Mouse (Mus musculus): ENCODE data around the gene E430018J23Rik. TPM values are rescaled to one million over a fixed set of nuclear protein-coding genes. Genes with fewer than 3 reads are reported as not detected.
A peak's percentile ranks its signal among the peaks of the same experiment; 100 is the strongest.
"Not testable (repeated sequence)": the region's sequence is repeated elsewhere in the genome, so short reads cannot be mapped to it uniquely, and the experiment has no call there.

Gene E430018J23Rik
- 4.6 and 5.5 TPM in 2 replicates for polyA plus RNA-seq (2016; fragmentation: Nextera tagmentation; extraction: Ambion mirVana)

GRCm38 (mm10) chr7:127393157-127393943 lies at the start of gene E430018J23Rik:
Gene E430018J23Rik (minus strand): TSS chr7:127393629.
- Histone ChIP-seq H3K4me3 (peak within 1 kb of the TSS; percentile 80), H3K27me3 (replicated peaks; ENCODE audit: low read depth, poor library complexity, severe bottlenecking) (no peaks in the 10 kb centered on the region), H3K27ac (replicated peaks) (peak within 1 kb of the TSS; percentile 91), H3K36me3 (replicated peaks) (peaks cover 21% of the 10 kb centered on the region), H3K9me3 (no peaks in the 10 kb centered on the region), H3K4me1 (peaks cover 19% of the 10 kb centered on the region)
- 1% methylated on average over 45 of the region's 45 CpGs for WGBS
- peak; percentile 95 for DNase-seq (ENCODE audit: low spot score)

DNA sequence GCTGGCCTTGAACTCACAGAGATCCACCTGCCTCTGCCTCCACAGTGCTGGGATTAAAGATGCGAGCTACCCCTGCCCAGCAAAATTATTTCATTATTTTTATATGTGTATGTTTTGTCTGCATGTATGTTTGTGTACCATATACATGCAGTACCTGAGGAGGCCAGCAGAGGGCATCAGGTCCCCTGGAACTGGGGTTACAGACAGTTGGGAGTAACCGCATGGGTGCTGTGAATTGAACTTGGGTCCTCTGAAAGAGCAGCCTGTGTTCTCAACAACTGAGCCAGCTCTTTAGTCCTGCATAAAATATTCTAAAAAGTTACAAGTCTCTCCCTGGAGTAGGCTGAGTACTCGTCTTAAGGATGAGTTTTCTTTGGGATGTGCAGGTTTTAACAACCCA lies 44.3 kb upstream of the E430018J23Rik start:
- Histone ChIP-seq H3K4me1 (no peaks in the 10 kb centered on the region), H3K4me3 (no peak overlapping the region), H3K9me3 (peaks cover 13% of the 10 kb centered on the region), H3K36me3 (replicated peaks) (peaks cover 22% of the 10 kb centered on the region), H3K27me3 (replicated peaks; ENCODE audit: low read depth, poor library complexity, severe bottlenecking) (no peaks in the 10 kb centered on the region), H3K27ac (replicated peaks) (no peak overlapping the region)
- 83% methylated on average over 3 of the region's 3 CpGs for WGBS
- DNase-seq (ENCODE audit: low spot score): peak; percentile 20

- no peaks in the 10 kb centered on the region for H3K27me3 ChIP-seq (replicated peaks; ENCODE audit: low read depth, poor library complexity, severe bottlenecking)
- H3K27ac ChIP-seq (replicated peaks): no peak overlapping the region
- DNase-seq (ENCODE audit: low spot score): no peak
- peaks cover 13% of the 10 kb centered on the region for H3K9me3 ChIP-seq
- H3K4me3 ChIP-seq: no peak overlapping the region
- WGBS: 93% methylated on average over 4 of the region's 4 CpGs
- H3K36me3 ChIP-seq (replicated peaks): peaks cover 3% of the 10 kb centered on the region; the same call in 1 of the 2 replicates
- no peaks in the 10 kb centered on the region for H3K4me1 ChIP-seq
Observed at GRCm38 (mm10) chr7:127435206-127435605, 41.8 kb upstream of the E430018J23Rik start.

DNA sequence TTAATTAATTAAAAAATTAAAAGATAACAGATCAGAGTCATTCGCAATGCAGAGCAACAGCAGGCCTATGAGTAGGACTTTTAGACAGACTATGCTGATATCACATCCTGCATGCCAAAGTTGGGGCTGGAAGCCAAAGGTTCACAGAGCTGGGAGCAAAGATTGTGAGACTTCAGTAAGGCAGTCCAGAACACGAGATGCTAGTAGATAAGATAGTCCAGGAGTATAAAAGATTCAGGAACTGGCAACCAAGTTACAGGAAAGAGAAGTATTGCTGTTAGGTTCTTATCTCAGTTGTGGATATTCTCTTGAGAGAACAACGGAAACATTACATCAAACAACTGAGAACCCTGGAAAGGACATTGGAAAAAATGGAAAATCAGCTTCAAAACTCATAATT lies 32.9 kb upstream of the E430018J23Rik start:
- Histone ChIP-seq H3K9me3 (no peaks in the 10 kb centered on the region), H3K4me1 (peaks cover 9% of the 10 kb centered on the region), H3K27ac (replicated peaks) (no peak overlapping the region), H3K4me3 (no peak overlapping the region), H3K27me3 (replicated peaks; ENCODE audit: low read depth, poor library complexity, severe bottlenecking) (peaks cover 14% of the 10 kb centered on the region), H3K36me3 (replicated peaks) (no peaks in the 10 kb centered on the region)
- 72% methylated on average over 3 of the region's 3 CpGs for WGBS
- DNase-seq (ENCODE audit: low spot score): no peak

- Histone ChIP-seq H3K4me3 (no peak overlapping the region), H3K4me1 (peaks cover 14% of the 10 kb centered on the region), H3K9me3 (no peaks in the 10 kb centered on the region), H3K27me3 (replicated peaks; ENCODE audit: low read depth, poor library complexity, severe bottlenecking) (peaks cover 14% of the 10 kb centered on the region), H3K27ac (replicated peaks) (no peak overlapping the region), H3K36me3 (replicated peaks) (no peaks in the 10 kb centered on the region)
- 83% methylated on average over 2 of the region's 2 CpGs for WGBS
- DNase-seq (ENCODE audit: low spot score): no peak
Observed at GRCm38 (mm10) chr7:127425911-127426310, 32.5 kb upstream of the E430018J23Rik start.

DNA sequence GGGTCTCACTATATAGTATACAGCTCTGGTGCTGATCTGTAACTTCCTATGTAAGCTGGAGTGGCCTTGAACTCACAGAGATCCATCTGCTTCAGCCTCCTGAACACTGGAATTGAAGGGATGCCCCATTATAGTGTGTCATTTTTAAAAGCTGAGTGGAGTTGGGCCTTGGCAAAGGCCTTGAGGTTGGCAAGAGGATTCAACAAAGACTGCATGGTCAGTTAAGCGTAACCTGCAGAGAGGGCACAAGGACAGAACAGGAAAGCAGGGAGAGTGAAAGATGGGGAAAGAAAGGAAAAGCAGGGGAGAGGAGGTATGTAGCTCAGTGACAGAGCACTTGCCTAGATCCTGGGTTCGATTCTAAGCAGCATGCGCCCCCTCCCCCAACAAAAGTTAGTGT lies 31.9 kb upstream of the E430018J23Rik start:
- Histone ChIP-seq H3K36me3 (replicated peaks) (no peaks in the 10 kb centered on the region), H3K9me3 (no peaks in the 10 kb centered on the region), H3K4me3 (no peak overlapping the region), H3K27me3 (replicated peaks; ENCODE audit: low read depth, poor library complexity, severe bottlenecking) (peaks cover 14% of the 10 kb centered on the region), H3K4me1 (peaks cover 15% of the 10 kb centered on the region), H3K27ac (replicated peaks) (no peak overlapping the region)
- WGBS: 91% methylated on average over 3 of the region's 3 CpGs
- no peak for DNase-seq (ENCODE audit: low spot score)

DNA sequence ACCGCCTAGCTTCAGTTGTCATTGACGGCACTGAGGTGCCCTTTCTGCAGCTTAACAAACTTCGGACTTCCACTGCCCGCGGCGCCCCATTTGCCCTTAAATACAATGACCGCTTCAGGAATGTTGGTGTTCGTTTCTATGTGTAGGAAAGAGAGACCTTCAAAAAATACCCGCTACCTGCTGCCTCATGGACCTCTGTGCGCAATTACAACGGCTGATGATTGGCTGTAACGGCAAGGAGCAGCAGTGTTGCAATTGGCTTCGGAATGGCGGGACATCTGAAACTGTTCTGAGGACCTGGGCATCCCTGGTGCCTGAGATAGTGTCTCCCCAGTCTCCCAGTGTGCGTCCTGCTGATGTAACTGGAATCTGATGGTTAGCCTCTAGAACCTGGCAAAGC lies 28.8 kb upstream of the E430018J23Rik start:
- peaks cover 15% of the 10 kb centered on the region for H3K4me1 ChIP-seq
- WGBS: 2% methylated on average over 15 of the region's 15 CpGs
- H3K27me3 ChIP-seq (replicated peaks; ENCODE audit: low read depth, poor library complexity, severe bottlenecking): peaks cover 14% of the 10 kb centered on the region
- no peaks in the 10 kb centered on the region for H3K9me3 ChIP-seq
- DNase-seq (ENCODE audit: low spot score): no peak
- H3K27ac ChIP-seq (replicated peaks): peak overlapping the region; percentile 95
- H3K4me3 ChIP-seq: peak overlapping the region; percentile 90
- peaks cover 23% of the 10 kb centered on the region for H3K36me3 ChIP-seq (replicated peaks)

GRCm38 (mm10) chr7:127421388-127422191 lies 28.2 kb upstream of the E430018J23Rik start, which contains the start of gene Zfp688:
Gene Zfp688 (minus strand): TSS chr7:127422068.
- H3K4me3 ChIP-seq: peak within 1 kb of the TSS; percentile 90
- no peaks in the 10 kb centered on the region for H3K9me3 ChIP-seq
- H3K36me3 ChIP-seq (replicated peaks): peaks cover 27% of the 10 kb centered on the region
- peak; percentile 95 for DNase-seq (ENCODE audit: low spot score)
- H3K27ac ChIP-seq (replicated peaks): peak within 1 kb of the TSS; percentile 95
- peaks cover 14% of the 10 kb centered on the region for H3K27me3 ChIP-seq (replicated peaks; ENCODE audit: low read depth, poor library complexity, severe bottlenecking)
- H3K4me1 ChIP-seq: peaks cover 15% of the 10 kb centered on the region
- WGBS: 2% methylated on average over 48 of the region's 48 CpGs

GRCm38 (mm10) chr7:127411418-127411817 lies 18.0 kb upstream of the E430018J23Rik start:
- Histone ChIP-seq H3K36me3 (replicated peaks) (peaks cover 8% of the 10 kb centered on the region; the same call in 1 of the 2 replicates), H3K27me3 (replicated peaks; ENCODE audit: low read depth, poor library complexity, severe bottlenecking) (no peaks in the 10 kb centered on the region), H3K4me3 (no peak overlapping the region), H3K27ac (replicated peaks) (no peak overlapping the region), H3K9me3 (no peaks in the 10 kb centered on the region), H3K4me1 (peaks cover 5% of the 10 kb centered on the region)
- no peak for DNase-seq (ENCODE audit: low spot score)
- WGBS: 72% methylated on average over 2 of the region's 2 CpGs

GRCm38 (mm10) chr7:127406002-127406987 lies 12.9 kb upstream of the E430018J23Rik start, which contains the start of gene Zfp764:
Gene Zfp764 (minus strand): TSS chr7:127406822.
- 9% methylated on average over 40 of the region's 40 CpGs for WGBS
- H3K4me3 ChIP-seq: peak within 1 kb of the TSS; percentile 61
- H3K27ac ChIP-seq (replicated peaks): peak within 1 kb of the TSS; percentile 88
- H3K36me3 ChIP-seq (replicated peaks): peaks cover 13% of the 10 kb centered on the region
- not testable (repeated sequence) for H3K9me3 ChIP-seq; H3K27me3 ChIP-seq (replicated peaks; ENCODE audit: low read depth, poor library complexity, severe bottlenecking)
- DNase-seq (ENCODE audit: low spot score): peak; percentile 83
- peaks cover 13% of the 10 kb centered on the region for H3K4me1 ChIP-seq

GRCm38 (mm10) chr7:127404101-127404500 lies 10.7 kb upstream of the E430018J23Rik start:
- H3K4me1 ChIP-seq: peaks cover 13% of the 10 kb centered on the region
- H3K4me3 ChIP-seq; H3K27me3 ChIP-seq (replicated peaks; ENCODE audit: low read depth, poor library complexity, severe bottlenecking); H3K27ac ChIP-seq (replicated peaks); DNase-seq (ENCODE audit: low spot score); H3K9me3 ChIP-seq: not testable (repeated sequence)
- peaks cover 13% of the 10 kb centered on the region for H3K36me3 ChIP-seq (replicated peaks)
- 94% methylated on average over 6 of the region's 6 CpGs for WGBS

Measured in embryonic facial prominence, embryonic 10.5 days (tissue).